Mouse (Mus musculus) midbrain, postnatal 0 days (tissue): Measurements from ENCODE around the gene Nrarp. TPM values are rescaled to one million over a fixed set of nuclear protein-coding genes. Genes with fewer than 3 reads are reported as not detected.

Experiments used
- ATAC-seq: fragments of 200-750 bp; cut with Nextera tagmentation; 2 replicates; pipeline ENCODE4 v1.8.0; 2017; ENCODE audit warnings: moderate number of reproducible peaks, mild to moderate bottlenecking, moderate TSS enrichment, moderate library complexity; ENCODE audit not compliant: low FRiP score
- DNase-seq: peaks from one replicate; pipeline ENCODE4 v3.0.0-alpha.2; 2015; ENCODE audit warnings: low spot score
- H3K27ac ChIP-seq: fragments of 300-500 bp; sonication (generic); 2 replicates; pipeline ENCODE4 v1.5.1; 2014; ENCODE audit warnings: low read depth, mild to moderate bottlenecking, low read length, mixed read lengths
- H3K27me3 ChIP-seq: fragments of 300-500 bp; sonication (generic); 2 replicates; pipeline ENCODE4 v1.6.1; 2014; ENCODE audit warnings: low read length, control low read depth, mixed read lengths; ENCODE audit not compliant: insufficient read depth
- H3K36me3 ChIP-seq: fragments of 300-500 bp; sonication (generic); 2 replicates; pipeline ENCODE4 v1.6.1; 2014; ENCODE audit warnings: low read length, control low read depth, mixed read lengths; ENCODE audit not compliant: insufficient read depth
- H3K4me1 ChIP-seq: fragments of 300-500 bp; sonication (generic); 2 replicates; pipeline ENCODE4 v1.6.1; 2014; ENCODE audit warnings: mild to moderate bottlenecking, control low read depth, antibody characterized with exemption, low read length, mixed read lengths; ENCODE audit not compliant: insufficient read depth
- H3K4me2 ChIP-seq: fragments of 300-500 bp; sonication (generic); 2 replicates; pipeline ENCODE4 v1.6.1; 2014; ENCODE audit warnings: low read depth, mild to moderate bottlenecking, low read length, mixed read lengths; ENCODE audit not compliant: poor library complexity, severe bottlenecking
- H3K4me3 ChIP-seq: fragments of 300-500 bp; sonication (generic); 2 replicates; pipeline ENCODE4 v1.5.1; 2014; ENCODE audit warnings: low read depth, mild to moderate bottlenecking, low read length, moderate library complexity
- H3K9ac ChIP-seq: fragments of 300-500 bp; sonication (generic); replicated peaks from 2 replicates; pipeline ENCODE4 v1.6.1; 2014; ENCODE audit warnings: mild to moderate bottlenecking, low read length, moderate library complexity, mixed read lengths; ENCODE audit not compliant: poor library complexity, severe bottlenecking
- H3K9me3 ChIP-seq: fragments of 300-500 bp; sonication (generic); 2 replicates; pipeline ENCODE4 v1.6.1; 2016; ENCODE audit warnings: low read length, control low read depth
- CTCF ChIP-seq: IDR thresholded peaks from 2 replicates; pipeline ENCODE4 v1.5.1; 2016; ENCODE audit warnings: antibody characterized with exemption, mild to moderate bottlenecking
- WGBS: fragments of 180-500 bp; shearing (Covaris S2); extraction: QIAGEN DNeasy Blood & Tissue Kit; methylation state at CpG from one replicate; pipeline ENCODE4 v1.1.7; 2014; 5-methylcytosine and 5-hydroxymethylcytosine counted together
- polyA plus RNA-seq: library from polyadenylated mRNA; unstranded; fragments of >200 nt; fragmentation: Nextera tagmentation; extraction: Ambion mirVana; gene quantifications from 2 replicates; pipeline ENCODE4 v1.2.1, GENCODE M21; 2015
- total RNA-seq: library from RNA; depleted of rRNA; stranded (reverse); fragments of >200 nt; gene quantifications from 2 replicates; pipeline ENCODE4 v1.2.3, GENCODE M21; 2014

Gene Nrarp
- total and polyA plus RNA-seq, 2 experiments from 2014 or later = 16.1 to 49.2 TPM

GRCm38 (mm10) chr2:25157655-25158054 lies 22.9 kb upstream of the Nrarp start:
- H3K4me2 ChIP-seq = no peak overlapping the region
- 41% methylated on average over 2 of the region's 2 CpGs for WGBS
- no peak overlapping the region for H3K4me3 ChIP-seq
- H3K4me1 ChIP-seq = no peaks in the 10 kb centered on the region
- no peaks in the 10 kb centered on the region for H3K9me3 ChIP-seq
- no peak overlapping the region for H3K9ac ChIP-seq
- TF ChIP-seq CTCF = peak; percentile 76
- no peaks in the 10 kb centered on the region for H3K36me3 ChIP-seq
- DNase-seq = peak; percentile 83
- no peaks in the 10 kb centered on the region for H3K27me3 ChIP-seq
- H3K27ac ChIP-seq = no peak overlapping the region
- no peak for ATAC-seq

- Histone ChIP-seq H3K27ac (peak overlapping the region; percentile 52), H3K4me1 (peaks cover 11% of the 10 kb centered on the region; the same call in 1 of the 2 replicates), H3K27me3 (no peaks in the 10 kb centered on the region), H3K9ac (peak overlapping the region; percentile 77), H3K4me3 (peak overlapping the region; percentile 62), H3K36me3 (no peaks in the 10 kb centered on the region), H3K9me3 (no peaks in the 10 kb centered on the region), H3K4me2 (peak overlapping the region; percentile 97)
- ATAC-seq (peak; percentile 50), DNase-seq (peak; percentile 28)
- WGBS = 20% methylated on average over 4 of the region's 4 CpGs
- TF ChIP-seq CTCF = peak; percentile 24; the same call in 1 of the 2 replicates
These were observed 13.1 kb upstream of the Nrarp start for GRCm38 (mm10) chr2:25167481-25167880.

- DNase-seq (peak; percentile 75), ATAC-seq (peak; percentile 72)
- peaks cover 11% of the 10 kb centered on the region; the same call in 1 of the 2 replicates for H3K4me1 ChIP-seq
- no peak for TF ChIP-seq CTCF
- peak overlapping the region; percentile 97 for H3K4me2 ChIP-seq
- H3K27ac ChIP-seq = peak overlapping the region; percentile 52
- peak overlapping the region; percentile 77 for H3K9ac ChIP-seq
- H3K27me3 ChIP-seq = no peaks in the 10 kb centered on the region
- peak overlapping the region; percentile 62 for H3K4me3 ChIP-seq
- WGBS = 1% methylated on average over 33 of the region's 41 CpGs
- H3K36me3 ChIP-seq = no peaks in the 10 kb centered on the region
- H3K9me3 ChIP-seq = no peaks in the 10 kb centered on the region
These were observed 12.5 kb upstream of the Nrarp start for GRCm38 (mm10) chr2:25167919-25168664.

GRCm38 (mm10) chr2:25168665-25168978 lies 11.9 kb upstream of the Nrarp start:
- Histone ChIP-seq H3K4me3 (peak overlapping the region; percentile 62), H3K9ac (no peak overlapping the region), H3K4me1 (peaks cover 11% of the 10 kb centered on the region; the same call in 1 of the 2 replicates), H3K4me2 (peak overlapping the region; percentile 97), H3K27me3 (no peaks in the 10 kb centered on the region), H3K9me3 (no peaks in the 10 kb centered on the region), H3K27ac (peak overlapping the region; percentile 52), H3K36me3 (no peaks in the 10 kb centered on the region)
- no peak for TF ChIP-seq CTCF
- WGBS = 5% methylated on average over 2 of the region's 2 CpGs
- DNase-seq = no peak
- peak; percentile 20; the same call in 1 of the 2 replicates for ATAC-seq

- 17% methylated on average over 5 of the region's 5 CpGs for WGBS
- Histone ChIP-seq H3K4me3 (no peak overlapping the region), H3K4me1 (peaks cover 11% of the 10 kb centered on the region; the same call in 1 of the 2 replicates), H3K9ac (no peak overlapping the region), H3K4me2 (no peak overlapping the region), H3K27me3 (no peaks in the 10 kb centered on the region), H3K36me3 (no peaks in the 10 kb centered on the region), H3K27ac (no peak overlapping the region), H3K9me3 (no peaks in the 10 kb centered on the region)
- TF ChIP-seq CTCF = peak; percentile 14
- DNase-seq = no peak
- ATAC-seq = no peak
These were observed 10.8 kb upstream of the Nrarp start for GRCm38 (mm10) chr2:25169778-25170177.

GRCm38 (mm10) chr2:25170326-25171100 lies 10.0 kb upstream of the Nrarp start:
- Histone ChIP-seq H3K27me3 (no peaks in the 10 kb centered on the region), H3K36me3 (no peaks in the 10 kb centered on the region), H3K4me2 (no peak overlapping the region), H3K9me3 (no peaks in the 10 kb centered on the region), H3K9ac (no peak overlapping the region), H3K27ac (no peak overlapping the region), H3K4me1 (peaks cover 11% of the 10 kb centered on the region; the same call in 1 of the 2 replicates), H3K4me3 (no peak overlapping the region)
- 81% methylated on average over 10 of the region's 10 CpGs for WGBS
- no peak for DNase-seq
- no peak for ATAC-seq
- TF ChIP-seq CTCF = no peak
